9 mouse cellular contexts compared by ENCODE assay signal in genomic region chr6:5633036-5633708, GRCm38 (mm10).
DNase-seq lines count a peak whose midpoint lies in the region; ATAC-seq lines count a peak whose summit lies in the region.
"Had no signal": no experiment of that assay in that cellular context is flagged by ENCODE, and none has a peak within 500 bp of the region (broad histone marks: within the 10 kb centered on the region; RNA-seq: fewer than 3 reads in every experiment).

No protein-coding gene starts in this region.

- H3K36me3 ChIP-seq in heart, embryonic 10.5 days, result no peaks in the 10 kb centered on the region
- H3K36me3 ChIP-seq in kidney, embryonic 16.5 days (ENCODE audit: insufficient read depth, low read length), result no peaks in the 10 kb centered on the region
- no peaks in the 10 kb centered on the region for H3K36me3 ChIP-seq in liver, embryonic 11.5 days (ENCODE audit: control insufficient read depth, insufficient read depth, low read length)
- no peaks in the 10 kb centered on the region for H3K36me3 ChIP-seq in neural tube, embryonic 14.5 days (ENCODE audit: control insufficient read depth, insufficient read depth, low read length)
- H3K36me3 ChIP-seq: embryonic facial prominence, embryonic 15.5 days had no signal

- H3K4me2 ChIP-seq in kidney, embryonic 16.5 days (replicated peaks; ENCODE audit: low read depth, low read length), result no peak overlapping the region; the same call in 1 of the 2 replicates
- no peak overlapping the region for H3K4me2 ChIP-seq in liver, embryonic 11.5 days
- H3K4me2 ChIP-seq in neural tube, embryonic 14.5 days (ENCODE audit: low read depth, low read length), result no peak overlapping the region
- H3K4me2 ChIP-seq: embryonic facial prominence, embryonic 15.5 days had no signal

- no peak overlapping the region for H3K27ac ChIP-seq in heart, embryonic 10.5 days
- H3K27ac ChIP-seq in kidney, embryonic 16.5 days (ENCODE audit: low read length), result no peak overlapping the region
- H3K27ac ChIP-seq in liver, embryonic 11.5 days (ENCODE audit: low read depth, low read length), result no peak overlapping the region
- no peak overlapping the region for H3K27ac ChIP-seq in neural tube, embryonic 14.5 days (ENCODE audit: low read depth, low read length)
- H3K27ac ChIP-seq: embryonic facial prominence, embryonic 15.5 days had no signal

- no peaks in the 10 kb centered on the region for H3K9me3 ChIP-seq in heart, embryonic 10.5 days
- no peaks in the 10 kb centered on the region for H3K9me3 ChIP-seq in kidney, embryonic 16.5 days (ENCODE audit: low read length)
- H3K9me3 ChIP-seq in liver, embryonic 11.5 days (ENCODE audit: control insufficient read depth, low read length), result no peaks in the 10 kb centered on the region
- no peaks in the 10 kb centered on the region for H3K9me3 ChIP-seq in neural tube, embryonic 14.5 days (ENCODE audit: control insufficient read depth, low read length)
- H3K9me3 ChIP-seq: embryonic facial prominence, embryonic 15.5 days had no signal

- ATAC-seq in kidney, embryonic 16.5 days (ENCODE audit: low FRiP score, low TSS enrichment), result peak; percentile 79; the same call in 1 of the 2 replicates
- no peak for ATAC-seq in liver, embryonic 11.5 days (replicated peaks; ENCODE audit: low FRiP score)
- ATAC-seq in neural tube, embryonic 14.5 days (ENCODE audit: low read depth), result peak; percentile 79
- ATAC-seq in monocyte, adult 5-6 weeks (replicated peaks; ENCODE audit: insufficient number of reproducible peaks, low FRiP score, low TSS enrichment, poor library complexity, severe bottlenecking), result no peak

- 25% methylated on average over 10 of the region's 10 CpGs for WGBS in heart, embryonic 10.5 days
- WGBS in kidney, embryonic 16.5 days, result 20% methylated on average over 10 of the region's 10 CpGs
- WGBS in liver, embryonic 11.5 days, result 24% methylated on average over 10 of the region's 10 CpGs
- WGBS in neural tube, embryonic 14.5 days, result 24% methylated on average over 10 of the region's 10 CpGs

- no peak overlapping the region for H3K9ac ChIP-seq in kidney, embryonic 16.5 days (replicated peaks; ENCODE audit: low read length)
- H3K9ac ChIP-seq in liver, embryonic 11.5 days (ENCODE audit: low read depth, low read length), result no peak overlapping the region
- H3K9ac ChIP-seq in neural tube, embryonic 14.5 days (replicated peaks; ENCODE audit: low read depth, low read length), result no peak overlapping the region
- H3K9ac ChIP-seq: embryonic facial prominence, embryonic 15.5 days had no signal

- H3K4me3 ChIP-seq in heart, embryonic 10.5 days, result no peak overlapping the region
- H3K4me3 ChIP-seq in kidney, embryonic 16.5 days (ENCODE audit: low read length), result no peak overlapping the region
- no peak overlapping the region for H3K4me3 ChIP-seq in liver, embryonic 11.5 days (ENCODE audit: low read depth, low read length)
- no peak overlapping the region for H3K4me3 ChIP-seq in neural tube, embryonic 14.5 days (ENCODE audit: low read depth, low read length)
- H3K4me3 ChIP-seq: embryonic facial prominence, embryonic 15.5 days had no signal

- no peaks in the 10 kb centered on the region for H3K4me1 ChIP-seq in heart, embryonic 10.5 days
- no peaks in the 10 kb centered on the region for H3K4me1 ChIP-seq in kidney, embryonic 16.5 days (ENCODE audit: insufficient read depth, low read length)
- H3K4me1 ChIP-seq in liver, embryonic 11.5 days (replicated peaks; ENCODE audit: control insufficient read depth, insufficient read depth, low read length), result no peaks in the 10 kb centered on the region
- H3K4me1 ChIP-seq in neural tube, embryonic 14.5 days (ENCODE audit: control insufficient read depth, insufficient read depth, low read length), result no peaks in the 10 kb centered on the region
- H3K4me1 ChIP-seq: embryonic facial prominence, embryonic 15.5 days had no signal

- DNase-seq in A20 (ENCODE audit: low read depth, low spot score), result peak; percentile 39
- DNase-seq in adrenal gland, adult 2 months, result peak; percentile 67
- peak; percentile 86 for DNase-seq in embryo, embryonic 10.5 days (ENCODE audit: low spot score)
- peak; percentile 84 for DNase-seq in heart, embryonic 10.5 days (ENCODE audit: low spot score)
- peak; percentile 39 for DNase-seq in liver, embryonic 11.5 days (ENCODE audit: low spot score)

- no peaks in the 10 kb centered on the region for H3K27me3 ChIP-seq in heart, embryonic 10.5 days (ENCODE audit: insufficient read depth, poor library complexity, severe bottlenecking)
- no peaks in the 10 kb centered on the region for H3K27me3 ChIP-seq in kidney, embryonic 16.5 days (ENCODE audit: insufficient read depth, low read length)
- no peaks in the 10 kb centered on the region for H3K27me3 ChIP-seq in liver, embryonic 11.5 days (replicated peaks; ENCODE audit: control insufficient read depth, insufficient read depth, low read length)
- no peaks in the 10 kb centered on the region for H3K27me3 ChIP-seq in neural tube, embryonic 14.5 days (ENCODE audit: control insufficient read depth, insufficient read depth, low read length)
- H3K27me3 ChIP-seq: embryonic facial prominence, embryonic 15.5 days had no signal

Comparison
In these comparisons a context has a peak if more than half of its experiments do, and no peak if none do; other contexts are left out.
1. ATAC-seq: peak in kidney, embryonic 16.5 days (single experiment) and neural tube, embryonic 14.5 days (single experiment); none in liver, embryonic 11.5 days (single experiment) and monocyte, adult 5-6 weeks (single experiment).
2. Peak in every context shown above with its lines, with median percentiles within 50 percentile points of each other: DNase-seq.